Mouse (Mus musculus): ENCODE measurements around the gene S100a6. TPM values are rescaled to one million over a fixed set of nuclear protein-coding genes. Genes with fewer than 3 reads are reported as not detected.

The S100a6 gene
- polyA plus RNA-seq, 1 experiment from 2014 or later: 14.6 TPM

DNA sequence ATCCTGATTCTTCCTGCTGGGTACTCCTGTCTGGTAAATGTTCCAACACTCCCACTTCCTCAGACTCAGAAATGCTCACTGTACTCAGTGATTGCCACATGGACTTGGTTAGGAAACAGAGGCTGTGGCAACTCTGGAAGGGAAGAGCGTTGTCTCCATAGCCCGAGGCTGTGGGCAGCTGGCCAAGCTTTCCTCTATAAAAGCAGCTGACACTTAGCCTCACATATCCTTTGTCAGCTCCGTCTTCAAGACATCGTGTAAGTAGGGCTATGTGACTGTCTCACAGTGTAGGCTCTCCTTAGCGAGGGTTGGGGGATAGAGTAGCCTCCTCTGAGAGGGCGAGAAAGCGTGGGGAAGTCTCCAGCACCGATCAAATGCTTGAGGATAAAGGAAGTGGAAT is 56.2 kb downstream of the S100a6 start, which contains the start of gene S100a8:
Gene S100a8 (plus strand): TSS at position 133 of the 400 bp plus-strand sequence.
- Histone ChIP-seq H3K4me2 (no peak within 1 kb of the TSS), H3K4me1 (replicated peaks; ENCODE audit: control insufficient read depth, insufficient read depth, low read length) (no peaks in the 10 kb centered on the region), H3K27ac (ENCODE audit: low read depth, low read length) (no peak within 1 kb of the TSS), H3K27me3 (replicated peaks; ENCODE audit: control insufficient read depth, insufficient read depth, low read length) (no peaks in the 10 kb centered on the region), H3K4me3 (ENCODE audit: low read depth, low read length) (no peak within 1 kb of the TSS), H3K9ac (ENCODE audit: low read depth, low read length) (no peak within 1 kb of the TSS), H3K36me3 (ENCODE audit: control insufficient read depth, insufficient read depth, low read length) (no peaks in the 10 kb centered on the region), H3K9me3 (ENCODE audit: control insufficient read depth, low read length) (no peaks in the 10 kb centered on the region)
- 67% methylated on average over 8 of the region's 8 CpGs for WGBS
- no peak for DNase-seq (ENCODE audit: low spot score)
- ATAC-seq (replicated peaks; ENCODE audit: low FRiP score): no peak

Other genes with a start within 250 kb of the S100a6 start
- 6.4 and 6.7 TPM in 2 replicates for gene Slc27a3, start 222.9 kb upstream of the S100a6 start, polyA plus RNA-seq (2014; fragmentation: Nextera tagmentation; extraction: Ambion mirVana)
- gene Ints3, start 179.3 kb upstream of the S100a6 start, polyA plus RNA-seq (2014; fragmentation: Nextera tagmentation; extraction: Ambion mirVana): 34.0 and 35.2 TPM in 2 replicates
- gene Npr1, start 147.0 kb upstream of the S100a6 start, polyA plus RNA-seq (2014; fragmentation: Nextera tagmentation; extraction: Ambion mirVana): 8.0 and 9.2 TPM in 2 replicates
- gene Ilf2, start 136.8 kb upstream of the S100a6 start, polyA plus RNA-seq (2014; fragmentation: Nextera tagmentation; extraction: Ambion mirVana): 169 and 174 TPM in 2 replicates
- gene Snapin, start 121.8 kb upstream of the S100a6 start, polyA plus RNA-seq (2014; fragmentation: Nextera tagmentation; extraction: Ambion mirVana): 44.9 and 46.4 TPM in 2 replicates
- gene Chtop, start 103.4 kb upstream of the S100a6 start, polyA plus RNA-seq (2014; fragmentation: Nextera tagmentation; extraction: Ambion mirVana): 78.2 and 86.3 TPM in 2 replicates
- 16.5 and 21.9 TPM in 2 replicates for gene S100a1, start 98.5 kb upstream of the S100a6 start, polyA plus RNA-seq (2014; fragmentation: Nextera tagmentation; extraction: Ambion mirVana)
- gene S100a13, start 98.4 kb upstream of the S100a6 start, polyA plus RNA-seq (2014; fragmentation: Nextera tagmentation; extraction: Ambion mirVana): 21.4 and 22.7 TPM in 2 replicates
- not detected in 2 replicates for gene S100a14, start 86.0 kb upstream of the S100a6 start, polyA plus RNA-seq (2014; fragmentation: Nextera tagmentation; extraction: Ambion mirVana)
- gene S100a16, start 75.6 kb upstream of the S100a6 start, polyA plus RNA-seq (2014; fragmentation: Nextera tagmentation; extraction: Ambion mirVana): 52.5 and 58.1 TPM in 2 replicates
- gene S100a3, start 52.3 kb upstream of the S100a6 start, polyA plus RNA-seq (2014; fragmentation: Nextera tagmentation; extraction: Ambion mirVana): not detected in 2 replicates
- not detected in 2 replicates for gene S100a2, start 22.6 kb upstream of the S100a6 start, polyA plus RNA-seq (2014; fragmentation: Nextera tagmentation; extraction: Ambion mirVana)
- not detected in 2 replicates for gene Gm42674, start 11.0 kb upstream of the S100a6 start, polyA plus RNA-seq (2014; fragmentation: Nextera tagmentation; extraction: Ambion mirVana)
- gene S100a4, start 9.1 kb upstream of the S100a6 start, polyA plus RNA-seq (2014; fragmentation: Nextera tagmentation; extraction: Ambion mirVana): 0.69 and 0.77 TPM in 2 replicates
- not detected in 2 replicates for gene S100a5, start 4.4 kb upstream of the S100a6 start, polyA plus RNA-seq (2014; fragmentation: Nextera tagmentation; extraction: Ambion mirVana)
- not detected in 2 replicates for gene S100a7a, start 41.1 kb downstream of the S100a6 start, polyA plus RNA-seq (2014; fragmentation: Nextera tagmentation; extraction: Ambion mirVana)
- 140 and 141 TPM in 2 replicates for gene S100a8, start 56.1 kb downstream of the S100a6 start, polyA plus RNA-seq (2014; fragmentation: Nextera tagmentation; extraction: Ambion mirVana)
- 93.3 and 95.1 TPM in 2 replicates for gene S100a9, start 82.8 kb downstream of the S100a6 start, polyA plus RNA-seq (2014; fragmentation: Nextera tagmentation; extraction: Ambion mirVana)
- not detected in 2 replicates for gene Pglyrp4, start 114.0 kb downstream of the S100a6 start, polyA plus RNA-seq (2014; fragmentation: Nextera tagmentation; extraction: Ambion mirVana)
- gene Gm5849, start 165.0 kb downstream of the S100a6 start, polyA plus RNA-seq (2014; fragmentation: Nextera tagmentation; extraction: Ambion mirVana): not detected in 2 replicates